Mouse (Mus musculus): Measurements from ENCODE around the gene Elmo2. TPM values are rescaled to one million over a fixed set of nuclear protein-coding genes. Genes with fewer than 3 reads are reported as not detected.

The Elmo2 gene
- polyA plus RNA-seq, 1 experiment = 54.6 TPM

GRCm38 (mm10) chr2:165316837-165317473 is 9.3 kb downstream of the Elmo2 start:
- peaks cover 42% of the 10 kb centered on the region for H3K4me1 ChIP-seq (ENCODE audit: control insufficient read depth, insufficient read depth, low read length)
- peak overlapping the region; percentile 1; the same call in 1 of the 2 replicates for H3K4me3 ChIP-seq (ENCODE audit: insufficient read depth, low read length)
- peak overlapping the region; percentile 88 for H3K27ac ChIP-seq (ENCODE audit: insufficient read depth, low read depth, low read length)
- no peak for TF ChIP-seq POLR2A (IDR thresholded peaks at IDR 0.05; ENCODE audit: borderline replicate concordance, low read depth, low read length)

DNA sequence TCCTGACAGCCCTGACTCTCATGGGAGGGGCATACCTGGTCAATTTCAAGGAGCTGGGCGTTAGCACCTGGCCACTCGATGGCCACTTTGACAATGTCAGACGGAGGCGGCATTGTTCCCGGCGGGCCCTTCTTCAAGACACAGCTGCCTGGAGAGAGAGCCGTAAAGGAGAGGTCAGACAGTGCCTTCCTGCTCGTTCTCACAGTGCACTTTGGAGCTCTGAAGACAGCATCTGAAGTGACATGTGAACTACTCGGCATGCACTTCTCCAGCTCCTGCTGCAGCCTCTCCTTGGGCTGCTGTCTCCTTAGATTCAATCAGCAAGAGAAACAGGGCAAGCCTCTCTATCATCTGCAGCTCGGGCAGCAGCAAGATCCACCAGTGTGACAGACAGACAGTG is 10.1 kb downstream of the Elmo2 start:
- Histone ChIP-seq H3K4me3 (ENCODE audit: insufficient read depth, low read length) (no peak overlapping the region), H3K4me1 (ENCODE audit: control insufficient read depth, insufficient read depth, low read length) (peaks cover 37% of the 10 kb centered on the region), H3K27ac (ENCODE audit: insufficient read depth, low read depth, low read length) (peak overlapping the region; percentile 29)
- TF ChIP-seq POLR2A (IDR thresholded peaks at IDR 0.05; ENCODE audit: borderline replicate concordance, low read depth, low read length) = no peak
- no peak for TF ChIP-seq CTCF (IDR thresholded peaks at IDR 0.05; ENCODE audit: low read depth, low read length)

DNA sequence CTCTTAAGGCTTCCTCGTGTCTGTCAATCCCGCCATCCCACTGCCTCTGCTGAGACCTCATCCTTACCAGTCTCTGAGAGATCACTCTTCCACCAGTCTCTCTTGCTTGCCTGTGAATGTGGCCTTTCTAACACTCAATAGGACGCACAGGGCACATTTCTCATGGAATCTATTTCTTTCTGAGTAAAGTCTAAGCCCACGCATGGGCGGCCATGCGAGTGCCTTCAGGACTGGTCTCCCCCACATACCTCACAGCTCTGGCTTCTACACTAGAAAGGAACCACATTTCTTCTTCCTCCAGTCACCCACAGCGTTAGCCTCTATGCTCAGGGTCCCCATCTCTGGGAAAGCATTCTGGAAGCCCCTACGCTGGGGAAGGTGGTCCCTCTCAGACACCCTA is 12.1 kb downstream of the Elmo2 start:
- Histone ChIP-seq H3K4me3 (ENCODE audit: insufficient read depth, low read length) (no peak overlapping the region), H3K27ac (ENCODE audit: insufficient read depth, low read depth, low read length) (no peak overlapping the region), H3K4me1 (ENCODE audit: control insufficient read depth, insufficient read depth, low read length) (peaks cover 30% of the 10 kb centered on the region)
- TF ChIP-seq CTCF (IDR thresholded peaks at IDR 0.05; ENCODE audit: low read depth, low read length) (no peak), POLR2A (IDR thresholded peaks at IDR 0.05; ENCODE audit: borderline replicate concordance, low read depth, low read length) (no peak)

DNA sequence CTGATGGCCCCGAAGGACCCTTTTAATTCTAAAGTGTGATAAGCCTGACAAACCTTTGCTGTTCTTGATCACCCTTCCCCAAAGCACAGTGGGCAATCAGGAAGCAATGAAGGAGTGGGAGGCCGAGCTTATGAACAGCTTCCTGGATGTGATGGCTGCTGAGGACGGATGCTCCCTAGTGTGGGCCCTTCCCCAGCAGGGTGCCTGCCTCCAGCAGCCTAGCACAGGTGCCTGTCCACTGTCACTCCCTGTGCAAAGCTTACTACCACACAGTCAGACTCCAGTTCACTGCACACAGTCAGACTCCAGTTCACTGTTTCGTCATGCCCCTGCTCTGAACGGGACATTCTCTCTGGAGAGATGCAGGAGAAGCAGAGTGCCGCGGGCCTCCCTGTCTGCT is 13.9 kb downstream of the Elmo2 start:
- Histone ChIP-seq H3K4me3 (ENCODE audit: insufficient read depth, low read length) (no peak overlapping the region), H3K4me1 (ENCODE audit: control insufficient read depth, insufficient read depth, low read length) (peaks cover 12% of the 10 kb centered on the region), H3K27ac (ENCODE audit: insufficient read depth, low read depth, low read length) (no peak overlapping the region)
- TF ChIP-seq CTCF (IDR thresholded peaks at IDR 0.05; ENCODE audit: low read depth, low read length) = no peak
- TF ChIP-seq POLR2A (IDR thresholded peaks at IDR 0.05; ENCODE audit: borderline replicate concordance, low read depth, low read length) = no peak

- TF ChIP-seq CTCF (IDR thresholded peaks at IDR 0.05; ENCODE audit: low read depth, low read length) (no peak), POLR2A (IDR thresholded peaks at IDR 0.05; ENCODE audit: borderline replicate concordance, low read depth, low read length) (no peak)
- H3K4me1 ChIP-seq (ENCODE audit: control insufficient read depth, insufficient read depth, low read length) = peaks cover 7% of the 10 kb centered on the region
- no peak overlapping the region for H3K27ac ChIP-seq (ENCODE audit: insufficient read depth, low read depth, low read length)
- H3K4me3 ChIP-seq (ENCODE audit: insufficient read depth, low read length) = no peak overlapping the region
These were observed 14.7 kb downstream of the Elmo2 start for GRCm38 (mm10) chr2:165311577-165311976.

- Histone ChIP-seq H3K4me3 (ENCODE audit: insufficient read depth, low read length) (no peak overlapping the region), H3K27ac (ENCODE audit: insufficient read depth, low read depth, low read length) (no peak overlapping the region), H3K4me1 (ENCODE audit: control insufficient read depth, insufficient read depth, low read length) (peaks cover under 1% of the 10 kb centered on the region; the same call in 1 of the 2 replicates)
- TF ChIP-seq CTCF (IDR thresholded peaks at IDR 0.05; ENCODE audit: low read depth, low read length) = no peak
- TF ChIP-seq POLR2A (IDR thresholded peaks at IDR 0.05; ENCODE audit: borderline replicate concordance, low read depth, low read length) = no peak
These were observed 15.4 kb downstream of the Elmo2 start for GRCm38 (mm10) chr2:165310818-165311425.

DNA sequence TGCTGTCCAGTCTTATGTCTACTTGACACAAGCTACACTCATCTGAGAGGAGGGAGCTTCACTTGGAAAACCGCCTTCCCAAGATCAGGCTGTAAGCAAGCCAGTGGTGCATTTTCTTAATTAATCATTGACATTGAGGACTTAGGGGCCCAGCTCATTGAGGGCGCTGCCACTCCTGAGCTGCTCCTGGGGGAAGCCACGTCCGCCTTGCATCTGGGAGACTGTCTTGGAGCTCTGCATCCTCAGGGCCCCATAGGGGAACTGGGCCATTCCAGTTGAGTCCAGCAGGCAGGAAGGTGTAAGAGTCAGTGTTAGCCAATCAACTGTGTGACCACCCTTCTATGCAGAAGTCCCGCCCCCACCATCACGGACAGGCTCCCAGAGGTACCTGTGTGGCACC is 18.5 kb downstream of the Elmo2 start:
- TF ChIP-seq POLR2A (IDR thresholded peaks at IDR 0.05; ENCODE audit: borderline replicate concordance, low read depth, low read length) (no peak), CTCF (IDR thresholded peaks at IDR 0.05; ENCODE audit: low read depth, low read length) (no peak)
- no peak overlapping the region for H3K4me3 ChIP-seq (ENCODE audit: insufficient read depth, low read length)

DNA sequence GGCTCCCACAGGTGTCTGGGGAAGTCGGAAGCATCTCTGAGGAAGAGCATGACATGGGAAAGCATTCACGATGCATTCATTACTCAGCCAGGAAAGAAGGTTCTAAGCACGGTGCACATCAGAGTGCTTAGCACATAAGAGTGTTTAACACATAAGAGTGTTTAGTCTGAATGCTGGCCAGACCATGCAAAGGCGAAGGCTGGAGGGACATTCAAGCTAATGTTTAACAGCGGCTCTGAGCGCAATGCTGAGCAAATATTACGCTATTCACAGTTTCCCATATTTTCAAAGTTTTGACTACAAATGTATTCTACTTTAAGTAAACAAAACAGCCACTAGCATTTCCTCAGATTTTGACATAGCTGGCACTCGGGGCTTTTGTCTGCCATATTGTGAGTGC is 20.8 kb downstream of the Elmo2 start:
- Histone ChIP-seq H3K27ac (ENCODE audit: insufficient read depth, low read depth, low read length) (no peak overlapping the region), H3K4me1 (ENCODE audit: control insufficient read depth, insufficient read depth, low read length) (peaks cover 7% of the 10 kb centered on the region), H3K4me3 (ENCODE audit: insufficient read depth, low read length) (no peak overlapping the region)
- no peak for TF ChIP-seq POLR2A (IDR thresholded peaks at IDR 0.05; ENCODE audit: borderline replicate concordance, low read depth, low read length)
- TF ChIP-seq CTCF (IDR thresholded peaks at IDR 0.05; ENCODE audit: low read depth, low read length) = no peak

More for the DNA sequence above, 18.5 kb downstream of the Elmo2 start:
- H3K27ac ChIP-seq (ENCODE audit: insufficient read depth, low read depth, low read length) = no peak overlapping the region
- no peaks in the 10 kb centered on the region for H3K4me1 ChIP-seq (ENCODE audit: control insufficient read depth, insufficient read depth, low read length)

DNA sequence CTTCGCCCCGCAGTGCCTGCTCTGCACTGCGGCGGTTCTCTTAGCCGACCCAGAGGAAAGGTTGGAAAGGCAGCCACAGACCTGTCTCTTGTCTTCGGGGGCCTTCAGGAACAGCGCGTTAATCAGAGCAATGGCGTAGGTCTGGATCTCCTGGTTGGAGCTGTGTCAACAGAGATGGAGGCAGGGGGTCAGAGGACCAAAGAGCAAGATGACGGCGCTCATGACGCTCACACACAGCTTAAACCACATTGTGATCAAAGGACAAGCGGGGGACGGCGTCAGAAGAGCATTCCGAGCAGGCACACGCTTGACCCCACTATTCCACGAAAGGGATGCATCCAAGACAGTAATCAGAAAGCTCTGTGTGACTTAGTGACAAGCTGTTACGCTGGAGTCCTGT is 21.5 kb downstream of the Elmo2 start:
- no peak overlapping the region for H3K27ac ChIP-seq (ENCODE audit: insufficient read depth, low read depth, low read length)
- peaks cover 11% of the 10 kb centered on the region for H3K4me1 ChIP-seq (ENCODE audit: control insufficient read depth, insufficient read depth, low read length)
- no peak overlapping the region for H3K4me3 ChIP-seq (ENCODE audit: insufficient read depth, low read length)
- no peak for TF ChIP-seq POLR2A (IDR thresholded peaks at IDR 0.05; ENCODE audit: borderline replicate concordance, low read depth, low read length)
- TF ChIP-seq CTCF (IDR thresholded peaks at IDR 0.05; ENCODE audit: low read depth, low read length) = no peak

DNA sequence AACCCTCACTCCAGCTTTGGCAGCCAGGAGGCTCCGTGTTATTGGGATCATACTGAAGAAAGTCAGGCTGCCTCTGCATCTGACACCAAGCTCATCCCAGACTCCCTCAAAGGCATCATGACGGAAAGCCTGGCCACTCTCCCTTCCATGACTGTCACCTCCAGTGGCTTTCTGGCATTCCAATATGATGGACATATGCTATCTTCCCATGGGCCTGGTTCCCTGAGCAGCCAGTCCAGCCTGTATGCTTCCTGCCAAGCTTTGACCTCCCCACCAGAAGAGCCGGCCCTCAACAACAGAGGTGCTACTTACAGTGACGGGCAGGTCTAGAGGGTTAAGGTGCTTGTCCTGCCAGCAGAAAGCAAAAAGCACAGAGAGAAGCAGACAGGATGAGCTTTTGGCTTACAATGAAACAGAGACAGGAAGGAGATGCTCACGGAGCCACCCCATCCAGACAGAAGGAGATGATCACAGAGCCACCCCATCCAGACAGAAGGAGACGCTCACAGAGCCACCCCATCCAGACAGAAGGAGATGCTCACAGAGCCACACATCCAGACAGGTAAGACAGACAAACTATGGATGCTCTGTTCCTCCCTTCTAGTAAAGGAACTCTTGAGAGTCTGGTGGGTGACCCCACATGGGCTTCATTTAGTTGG is 22.8 kb downstream of the Elmo2 start:
- TF ChIP-seq POLR2A (IDR thresholded peaks at IDR 0.05; ENCODE audit: borderline replicate concordance, low read depth, low read length) = no peak
- TF ChIP-seq CTCF (IDR thresholded peaks at IDR 0.05; ENCODE audit: low read depth, low read length) = no peak
- Histone ChIP-seq H3K4me3 (ENCODE audit: insufficient read depth, low read length) (no peak overlapping the region), H3K27ac (ENCODE audit: insufficient read depth, low read depth, low read length) (no peak overlapping the region), H3K4me1 (ENCODE audit: control insufficient read depth, insufficient read depth, low read length) (peaks cover 11% of the 10 kb centered on the region)
